Mouse (Mus musculus): ENCODE results near the gene Dbf4.

Gene Dbf4

GRCm38 (mm10) chr5:8422157-8422931 lies at the start of gene Dbf4, which contains the start of gene Slc25a40:
Gene Dbf4 (minus strand): TSS chr5:8422716.
Gene Slc25a40 (plus strand): TSS chr5:8422850.
- DNase-seq (ENCODE audit: low read depth, low spot score): peak; percentile 95

- peak; percentile 48 for DNase-seq (ENCODE audit: low read depth, low spot score)
These were observed 34.0 kb upstream of the Dbf4 start for GRCm38 (mm10) chr5:8456561-8456960.

GRCm38 (mm10) chr5:8455565-8455964 lies 33.0 kb upstream of the Dbf4 start:
- DNase-seq (ENCODE audit: low read depth, low spot score): peak; percentile 26

- no peak for DNase-seq (ENCODE audit: low read depth, low spot score)
These were observed 16.6 kb upstream of the Dbf4 start for GRCm38 (mm10) chr5:8439095-8439494.

- no peak for DNase-seq (ENCODE audit: low read depth, low spot score)
These were observed 15.1 kb upstream of the Dbf4 start for GRCm38 (mm10) chr5:8437481-8438156.

GRCm38 (mm10) chr5:8425899-8426298 lies 3.4 kb upstream of the Dbf4 start:
- DNase-seq (ENCODE audit: low read depth, low spot score): peak; percentile 48

GRCm38 (mm10) chr5:8424116-8424515 lies 1.6 kb upstream of the Dbf4 start:
- DNase-seq (ENCODE audit: low read depth, low spot score): peak; percentile 63

- DNase-seq (ENCODE audit: low read depth, low spot score): peak; percentile 56
These were observed 714 bp upstream of the Dbf4 start for GRCm38 (mm10) chr5:8422932-8423928.

- no peak for DNase-seq (ENCODE audit: low read depth, low spot score)
These were observed 1.1 kb downstream of the Dbf4 start for GRCm38 (mm10) chr5:8421424-8421823.

GRCm38 (mm10) chr5:8417443-8417842 lies 5.1 kb downstream of the Dbf4 start:
- DNase-seq (ENCODE audit: low read depth, low spot score): no peak

GRCm38 (mm10) chr5:8416683-8417413 lies 5.7 kb downstream of the Dbf4 start:
- peak; percentile 7 for DNase-seq (ENCODE audit: low read depth, low spot score)

GRCm38 (mm10) chr5:8408746-8409145 lies 13.8 kb downstream of the Dbf4 start:
- DNase-seq (ENCODE audit: low read depth, low spot score): peak; percentile 18

GRCm38 (mm10) chr5:8397587-8398249 lies 24.8 kb downstream of the Dbf4 start:
- DNase-seq (ENCODE audit: low read depth, low spot score): no peak

GRCm38 (mm10) chr5:8393891-8394583 lies 28.5 kb downstream of the Dbf4 start:
- DNase-seq (ENCODE audit: low read depth, low spot score): no peak

- DNase-seq (ENCODE audit: low read depth, low spot score): no peak
These were observed 48.1 kb downstream of the Dbf4 start for GRCm38 (mm10) chr5:8374297-8374906.

- DNase-seq (ENCODE audit: low read depth, low spot score): no peak
These were observed 49.1 kb downstream of the Dbf4 start for GRCm38 (mm10) chr5:8373415-8373814.

GRCm38 (mm10) chr5:8368781-8369180 lies 53.7 kb downstream of the Dbf4 start:
- no peak for DNase-seq (ENCODE audit: low read depth, low spot score)

- no peak for DNase-seq (ENCODE audit: low read depth, low spot score)
These were observed 54.2 kb downstream of the Dbf4 start for GRCm38 (mm10) chr5:8368328-8368692.

- DNase-seq (ENCODE audit: low read depth, low spot score): peak; percentile 4
These were observed 54.7 kb downstream of the Dbf4 start, which contains the start of gene Adam22 for GRCm38 (mm10) chr5:8367614-8368327. Gene Adam22 (minus strand): TSS chr5:8368160.

Measured in CD4-positive helper T cell, adult 2 months (primary cell).